Mouse (Mus musculus) midbrain, embryonic 10.5 days (tissue): ENCODE measurements around the gene Trank1. TPM values are rescaled to one million over a fixed set of nuclear protein-coding genes. Genes with fewer than 3 reads are reported as not detected.

Experiments used
- DNase-seq: peaks from one replicate; pipeline ENCODE4 v3.0.0-alpha.2; 2017; ENCODE audit warnings: low spot score
- H3K27ac ChIP-seq: fragments of 300-500 bp; sonication (generic); replicated peaks from 2 replicates; pipeline ENCODE4 v1.5.1; 2016; ENCODE audit warnings: mild to moderate bottlenecking
- H3K27me3 ChIP-seq: fragments of 300-500 bp; sonication (generic); 2 replicates; pipeline ENCODE4 v1.6.1; 2016; ENCODE audit warnings: low read depth, mild to moderate bottlenecking; ENCODE audit not compliant: poor library complexity, severe bottlenecking
- H3K36me3 ChIP-seq: fragments of 300-500 bp; sonication (generic); 2 replicates; pipeline ENCODE4 v1.6.1; 2016; ENCODE audit warnings: mild to moderate bottlenecking, moderate library complexity
- H3K4me1 ChIP-seq: fragments of 300-500 bp; sonication (generic); 2 replicates; pipeline ENCODE4 v1.6.1; 2016
- H3K4me3 ChIP-seq: fragments of 300-500 bp; sonication (generic); 2 replicates; pipeline ENCODE4 v1.5.1; 2016; ENCODE audit warnings: mild to moderate bottlenecking, moderate library complexity
- H3K9me3 ChIP-seq: fragments of 300-500 bp; sonication (generic); replicated peaks from 2 replicates; pipeline ENCODE4 v1.6.1; 2016; ENCODE audit warnings: mild to moderate bottlenecking
- WGBS: fragments of 180-500 bp; shearing (Covaris S2); methylation state at CpG from one replicate; pipeline ENCODE4 v1.1.7; 2016; 5-methylcytosine and 5-hydroxymethylcytosine counted together
- polyA plus RNA-seq: library from polyadenylated mRNA; unstranded; fragments of >200 nt; fragmentation: Nextera tagmentation; extraction: Ambion mirVana; gene quantifications from 2 replicates; pipeline ENCODE4 v1.2.1, GENCODE M21; 2016

Gene Trank1
- polyA plus RNA-seq, 1 experiment from 2014 or later = 0.05 TPM

GRCm38 (mm10) chr9:111356386-111356785 lies 44.8 kb downstream of the Trank1 start:
- Histone ChIP-seq H3K27me3 (no peaks in the 10 kb centered on the region), H3K9me3 (no peaks in the 10 kb centered on the region), H3K27ac (no peak overlapping the region), H3K36me3 (no peaks in the 10 kb centered on the region), H3K4me3 (no peak overlapping the region), H3K4me1 (peaks cover 10% of the 10 kb centered on the region)
- DNase-seq = peak; percentile 47
- 41% methylated on average over 3 of the region's 3 CpGs for WGBS

GRCm38 (mm10) chr9:111363656-111364055 lies 52.1 kb downstream of the Trank1 start:
- H3K9me3 ChIP-seq = no peaks in the 10 kb centered on the region
- 80% methylated on average over 7 of the region's 7 CpGs for WGBS
- H3K27ac ChIP-seq = no peak overlapping the region
- H3K4me3 ChIP-seq = no peak overlapping the region
- DNase-seq = no peak
- H3K4me1 ChIP-seq = no peaks in the 10 kb centered on the region
- no peaks in the 10 kb centered on the region for H3K36me3 ChIP-seq
- no peaks in the 10 kb centered on the region for H3K27me3 ChIP-seq

- WGBS = 70% methylated on average over 2 of the region's 2 CpGs
- Histone ChIP-seq H3K4me1 (no peaks in the 10 kb centered on the region), H3K27ac (no peak overlapping the region), H3K9me3 (no peaks in the 10 kb centered on the region), H3K36me3 (no peaks in the 10 kb centered on the region), H3K4me3 (no peak overlapping the region), H3K27me3 (no peaks in the 10 kb centered on the region)
- no peak for DNase-seq
Observed at GRCm38 (mm10) chr9:111367713-111368112, 56.2 kb downstream of the Trank1 start.

GRCm38 (mm10) chr9:111372079-111372478 lies 60.5 kb downstream of the Trank1 start:
- DNase-seq = no peak
- Histone ChIP-seq H3K36me3 (no peaks in the 10 kb centered on the region), H3K27ac (no peak overlapping the region), H3K9me3 (no peaks in the 10 kb centered on the region), H3K4me1 (no peaks in the 10 kb centered on the region), H3K4me3 (no peak overlapping the region), H3K27me3 (no peaks in the 10 kb centered on the region)
- whole genome bisulfite sequencing = 89% methylated on average over 3 of the region's 3 CpGs

GRCm38 (mm10) chr9:111377868-111378267 lies 66.3 kb downstream of the Trank1 start:
- Histone ChIP-seq H3K27me3 (no peaks in the 10 kb centered on the region), H3K36me3 (no peaks in the 10 kb centered on the region), H3K27ac (no peak overlapping the region), H3K9me3 (no peaks in the 10 kb centered on the region), H3K4me3 (no peak overlapping the region), H3K4me1 (no peaks in the 10 kb centered on the region)
- WGBS = 84% methylated on average over 6 of the region's 6 CpGs
- no peak for DNase-seq

GRCm38 (mm10) chr9:111381056-111382025 lies 69.8 kb downstream of the Trank1 start:
- no peaks in the 10 kb centered on the region for H3K9me3 ChIP-seq
- H3K27me3 ChIP-seq = no peaks in the 10 kb centered on the region
- DNase-seq = no peak
- H3K4me1 ChIP-seq = peaks cover 11% of the 10 kb centered on the region
- 85% methylated on average over 9 of the region's 9 CpGs for WGBS
- H3K27ac ChIP-seq = no peak overlapping the region
- H3K4me3 ChIP-seq = no peak overlapping the region
- H3K36me3 ChIP-seq = no peaks in the 10 kb centered on the region

GRCm38 (mm10) chr9:111382469-111382868 lies 70.9 kb downstream of the Trank1 start:
- Histone ChIP-seq H3K4me1 (peaks cover 11% of the 10 kb centered on the region), H3K27me3 (no peaks in the 10 kb centered on the region), H3K4me3 (no peak overlapping the region), H3K27ac (no peak overlapping the region), H3K36me3 (no peaks in the 10 kb centered on the region), H3K9me3 (no peaks in the 10 kb centered on the region)
- no peak for DNase-seq
- WGBS = 89% methylated on average over 6 of the region's 6 CpGs

- DNase-seq = no peak
- Histone ChIP-seq H3K27me3 (no peaks in the 10 kb centered on the region), H3K4me3 (no peak overlapping the region), H3K27ac (no peak overlapping the region), H3K36me3 (no peaks in the 10 kb centered on the region), H3K4me1 (peaks cover 11% of the 10 kb centered on the region), H3K9me3 (no peaks in the 10 kb centered on the region)
- WGBS = 86% methylated on average over 3 of the region's 3 CpGs
Observed at GRCm38 (mm10) chr9:111383046-111383445, 71.5 kb downstream of the Trank1 start.

GRCm38 (mm10) chr9:111383756-111384155 lies 72.2 kb downstream of the Trank1 start:
- Histone ChIP-seq H3K4me1 (peaks cover 11% of the 10 kb centered on the region), H3K9me3 (no peaks in the 10 kb centered on the region), H3K4me3 (no peak overlapping the region), H3K36me3 (no peaks in the 10 kb centered on the region), H3K27ac (no peak overlapping the region), H3K27me3 (no peaks in the 10 kb centered on the region)
- 82% methylated on average over 3 of the region's 3 CpGs for WGBS
- DNase-seq = no peak

GRCm38 (mm10) chr9:111385526-111386491 lies 74.3 kb downstream of the Trank1 start:
- H3K36me3 ChIP-seq = no peaks in the 10 kb centered on the region
- 89% methylated on average over 5 of the region's 5 CpGs for WGBS
- no peaks in the 10 kb centered on the region for H3K27me3 ChIP-seq
- DNase-seq = no peak
- H3K4me1 ChIP-seq = peaks cover 11% of the 10 kb centered on the region
- H3K4me3 ChIP-seq = no peak overlapping the region
- H3K9me3 ChIP-seq = no peaks in the 10 kb centered on the region
- H3K27ac ChIP-seq = no peak overlapping the region

- DNase-seq = no peak
- no peak overlapping the region for H3K27ac ChIP-seq
- H3K9me3 ChIP-seq = no peaks in the 10 kb centered on the region
- WGBS = 83% methylated on average over 2 of the region's 2 CpGs
- no peak overlapping the region for H3K4me3 ChIP-seq
- H3K27me3 ChIP-seq = no peaks in the 10 kb centered on the region
- no peaks in the 10 kb centered on the region for H3K36me3 ChIP-seq
- H3K4me1 ChIP-seq = peaks cover 11% of the 10 kb centered on the region
Observed at GRCm38 (mm10) chr9:111386569-111386968, 75.0 kb downstream of the Trank1 start.

- H3K4me3 ChIP-seq = no peak overlapping the region
- no peaks in the 10 kb centered on the region for H3K9me3 ChIP-seq
- H3K36me3 ChIP-seq = no peaks in the 10 kb centered on the region
- 95% methylated on average over 4 of the region's 4 CpGs for WGBS
- no peak overlapping the region for H3K27ac ChIP-seq
- H3K27me3 ChIP-seq = no peaks in the 10 kb centered on the region
- DNase-seq = no peak
- H3K4me1 ChIP-seq = peaks cover 11% of the 10 kb centered on the region
Observed at GRCm38 (mm10) chr9:111387576-111387975, 76.0 kb downstream of the Trank1 start.
